7 mouse cellular contexts compared by ENCODE assay signal in genomic region chr11:86543960-86544638, GRCm38 (mm10). TPM values are rescaled to one million over a fixed set of nuclear protein-coding genes. Genes with fewer than 3 reads are reported as not detected.
A peak's percentile ranks its signal among the peaks of the same experiment; 100 is the strongest.
DNase-seq lines count a peak whose midpoint lies in the region; ATAC-seq lines count a peak whose summit lies in the region.

No protein-coding gene starts in this region.

- peak overlapping the region; percentile 89 for H3K9ac ChIP-seq in neural tube, embryonic 11.5 days (ENCODE audit: low read length)
- peak overlapping the region; percentile 97 for H3K9ac ChIP-seq in kidney, embryonic 16.5 days (replicated peaks; ENCODE audit: low read length)
- peak overlapping the region; percentile 97 for H3K9ac ChIP-seq in midbrain, embryonic 13.5 days (replicated peaks)

- H3K4me1 ChIP-seq in neural tube, embryonic 11.5 days (ENCODE audit: control insufficient read depth, insufficient read depth, low read length), result peaks cover 2% of the 10 kb centered on the region; the same call in 1 of the 2 replicates
- peaks cover 22% of the 10 kb centered on the region; the same call in 1 of the 2 replicates for H3K4me1 ChIP-seq in kidney, embryonic 16.5 days (ENCODE audit: insufficient read depth, low read length)
- H3K4me1 ChIP-seq in midbrain, embryonic 13.5 days (replicated peaks), result peaks cover 25% of the 10 kb centered on the region

- H3K9me3 ChIP-seq in neural tube, embryonic 11.5 days (ENCODE audit: control insufficient read depth, low read length), result no peaks in the 10 kb centered on the region
- H3K9me3 ChIP-seq in kidney, embryonic 16.5 days (ENCODE audit: low read length), result no peaks in the 10 kb centered on the region
- no peaks in the 10 kb centered on the region for H3K9me3 ChIP-seq in midbrain, embryonic 13.5 days

- H3K4me3 ChIP-seq in neural tube, embryonic 11.5 days (ENCODE audit: low read depth, low read length), result peak overlapping the region; percentile 98
- peak overlapping the region; percentile 94 for H3K4me3 ChIP-seq in kidney, embryonic 16.5 days (ENCODE audit: low read length)
- peak overlapping the region; percentile 97 for H3K4me3 ChIP-seq in midbrain, embryonic 13.5 days (replicated peaks)

- peak overlapping the region; percentile 74 for H3K4me2 ChIP-seq in neural tube, embryonic 11.5 days (ENCODE audit: low read depth)
- peak overlapping the region; percentile 76 for H3K4me2 ChIP-seq in kidney, embryonic 16.5 days (replicated peaks; ENCODE audit: low read depth, low read length)
- H3K4me2 ChIP-seq in midbrain, embryonic 13.5 days (replicated peaks), result peak overlapping the region; percentile 89

- peak; percentile 43 for ATAC-seq in neural tube, embryonic 11.5 days (ENCODE audit: insufficient read depth, low FRiP score, low TSS enrichment)
- peak; percentile 43 for ATAC-seq in erythroid progenitor cell, adult 5-6 weeks (replicated peaks; ENCODE audit: low FRiP score, poor library complexity, severe bottlenecking)
- peak; percentile 78 for ATAC-seq in kidney, embryonic 16.5 days (ENCODE audit: low FRiP score, low TSS enrichment)
- ATAC-seq in midbrain, embryonic 13.5 days, result peak; percentile 76

- under 1% methylated on average over 49 of the region's 50 CpGs for WGBS in neural tube, embryonic 11.5 days
- WGBS in kidney, embryonic 16.5 days, result 1% methylated on average over 31 of the region's 50 CpGs
- WGBS in midbrain, embryonic 13.5 days, result under 1% methylated on average over 50 of the region's 50 CpGs

- H3K27me3 ChIP-seq in neural tube, embryonic 11.5 days (ENCODE audit: control insufficient read depth, insufficient read depth, low read length), result no peaks in the 10 kb centered on the region
- no peaks in the 10 kb centered on the region for H3K27me3 ChIP-seq in kidney, embryonic 16.5 days (ENCODE audit: insufficient read depth, low read length)
- no peaks in the 10 kb centered on the region for H3K27me3 ChIP-seq in midbrain, embryonic 13.5 days

- H3K36me3 ChIP-seq in neural tube, embryonic 11.5 days (ENCODE audit: control insufficient read depth, insufficient read depth, low read length), result no peaks in the 10 kb centered on the region
- H3K36me3 ChIP-seq in kidney, embryonic 16.5 days (ENCODE audit: insufficient read depth, low read length), result no peaks in the 10 kb centered on the region
- no peaks in the 10 kb centered on the region for H3K36me3 ChIP-seq in midbrain, embryonic 13.5 days

- DNase-seq in neural tube, embryonic 11.5 days (ENCODE audit: low spot score), result peak; percentile 45
- DNase-seq in neural tube, embryonic 10.5 days (ENCODE audit: extremely low spot score, low spot score), result no peak
- DNase-seq in adipocyte (ENCODE audit: low spot score), result peak; percentile 52
- no peak for DNase-seq in thymus, adult 18-20 months

- peak overlapping the region; percentile 83 for H3K27ac ChIP-seq in neural tube, embryonic 11.5 days (ENCODE audit: low read depth, low read length)
- peak overlapping the region; percentile 87 for H3K27ac ChIP-seq in kidney, embryonic 16.5 days (ENCODE audit: low read length)
- H3K27ac ChIP-seq in midbrain, embryonic 13.5 days, result peak overlapping the region; percentile 89

RNA-seq across cellular contexts. Expression of gene Rps6kb1, which starts 0.5 kb away (rescaled TPM):
- polyA plus RNA-seq in neural tube, embryonic 11.5 days (2014; fragmentation: Nextera tagmentation; extraction: Ambion mirVana), result 56.4 and 57.7 TPM in 2 replicates
- 34.4 and 42.5 TPM in 2 replicates for total RNA-seq in erythroid progenitor cell, adult 5-6 weeks (2015; ENCODE audit: low replicate concordance)
- total RNA-seq in erythroid progenitor cell, adult 5-6 weeks (2017; ENCODE audit: low replicate concordance), result 43.0 and 73.8 TPM in 2 replicates
- polyA plus RNA-seq in kidney, embryonic 16.5 days (2015; fragmentation: Nextera tagmentation; extraction: Ambion mirVana), result 51.6 and 62.1 TPM in 2 replicates
- 56.9 and 63.2 TPM in 2 replicates for polyA plus RNA-seq in midbrain, embryonic 13.5 days (2015; fragmentation: Nextera tagmentation; extraction: Ambion mirVana)

RNA-seq across cellular contexts. Expression of gene Tubd1, which starts 0.7 kb away (rescaled TPM):
- polyA plus RNA-seq in neural tube, embryonic 11.5 days (2014; fragmentation: Nextera tagmentation; extraction: Ambion mirVana), result 11.3 and 13.2 TPM in 2 replicates
- total RNA-seq in erythroid progenitor cell, adult 5-6 weeks (2015; ENCODE audit: low replicate concordance), result 18.0 and 20.1 TPM in 2 replicates
- total RNA-seq in erythroid progenitor cell, adult 5-6 weeks (2017; ENCODE audit: low replicate concordance), result 16.4 and 31.6 TPM in 2 replicates
- 11.4 and 13.6 TPM in 2 replicates for polyA plus RNA-seq in kidney, embryonic 16.5 days (2015; fragmentation: Nextera tagmentation; extraction: Ambion mirVana)
- 6.2 and 7.9 TPM in 2 replicates for polyA plus RNA-seq in midbrain, embryonic 13.5 days (2015; fragmentation: Nextera tagmentation; extraction: Ambion mirVana)

RNA-seq across cellular contexts. Expression of gene Rnft1, which starts 59.6 kb away (rescaled TPM):
- polyA plus RNA-seq in neural tube, embryonic 11.5 days (2014; fragmentation: Nextera tagmentation; extraction: Ambion mirVana), result 21.3 and 21.5 TPM in 2 replicates
- 1.4 and 2.1 TPM in 2 replicates for total RNA-seq in erythroid progenitor cell, adult 5-6 weeks (2015; ENCODE audit: low replicate concordance)
- total RNA-seq in erythroid progenitor cell, adult 5-6 weeks (2017; ENCODE audit: low replicate concordance), result 1.1 and 2.8 TPM in 2 replicates
- polyA plus RNA-seq in kidney, embryonic 16.5 days (2015; fragmentation: Nextera tagmentation; extraction: Ambion mirVana), result 48.5 and 49.1 TPM in 2 replicates
- polyA plus RNA-seq in midbrain, embryonic 13.5 days (2015; fragmentation: Nextera tagmentation; extraction: Ambion mirVana), result 15.0 and 19.0 TPM in 2 replicates

Comparison
In these comparisons a context has a peak if more than half of its experiments do, and no peak if none do; other contexts are left out.
1. DNase-seq: peak in neural tube, embryonic 11.5 days (single experiment) and adipocyte (single experiment); none in neural tube, embryonic 10.5 days (single experiment) and thymus, adult 18-20 months (0 of 2).
2. Peak in every context shown above with its lines, with median percentiles within 50 percentile points of each other: ATAC-seq, H3K27ac ChIP-seq, H3K4me2 ChIP-seq, H3K4me3 ChIP-seq and H3K9ac ChIP-seq.